Mouse (Mus musculus): ENCODE results near the gene Ost4. TPM values are rescaled to one million over a fixed set of nuclear protein-coding genes. Genes with fewer than 3 reads are reported as not detected.

Ost4 gene
- polyA plus RNA-seq, 1 experiment from 2014 or later, result 388 TPM

DNA sequence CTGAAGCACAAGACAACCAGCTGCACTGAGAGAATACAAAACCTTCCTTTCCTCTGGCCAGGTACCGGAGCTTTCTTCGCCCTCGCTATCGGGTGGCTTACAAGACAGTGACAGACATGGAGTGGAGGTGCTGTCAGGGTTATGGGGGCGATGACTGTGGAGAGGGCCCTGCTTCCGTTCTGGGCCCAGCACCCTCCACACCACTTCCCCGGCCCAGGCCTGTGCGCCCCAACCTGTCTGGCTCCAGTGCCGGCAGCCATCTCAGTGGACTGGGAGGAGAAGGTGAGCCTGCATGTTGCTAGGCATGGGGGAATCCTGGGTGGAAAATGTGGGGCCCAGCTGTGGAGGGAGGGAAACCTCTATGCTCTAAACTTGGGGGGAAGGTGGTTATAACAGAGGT, 7.9 kb upstream of the Ost4 start:
- Histone ChIP-seq H3K9ac (peak overlapping the region; percentile 75), H3K9me3 (replicated peaks) (no peaks in the 10 kb centered on the region), H3K4me3 (peak overlapping the region; percentile 51), H3K27me3 (replicated peaks) (no peaks in the 10 kb centered on the region), H3K4me2 (peak overlapping the region; percentile 74), H3K27ac (ENCODE audit: poor library complexity, severe bottlenecking) (peak overlapping the region; percentile 94), H3K4me1 (replicated peaks) (peaks cover 85% of the 10 kb centered on the region), H3K36me3 (peaks cover 39% of the 10 kb centered on the region)
- WGBS, result 54% methylated on average over 9 of the region's 9 CpGs
- ATAC-seq (ENCODE audit: insufficient number of reproducible peaks, low FRiP score), result no peak

DNA sequence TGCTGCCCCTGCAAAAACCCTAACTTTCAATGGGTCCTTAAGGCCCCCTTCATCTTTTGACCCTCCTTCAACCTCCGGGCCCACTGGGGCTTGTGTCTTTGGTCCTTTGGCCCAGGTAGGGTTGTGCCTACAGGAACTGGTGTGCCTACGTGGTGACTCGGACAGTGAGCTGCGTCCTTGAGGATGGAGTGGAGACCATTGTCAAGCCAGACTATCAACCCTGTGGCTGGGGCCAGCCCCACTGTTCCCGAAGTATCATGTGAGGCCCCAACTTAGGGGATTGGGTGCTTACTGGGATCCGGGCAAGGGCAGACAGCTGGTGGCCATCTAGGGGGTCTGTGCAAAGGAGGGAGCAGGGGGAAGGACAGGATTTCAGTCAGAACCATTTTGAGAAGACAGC, 7.3 kb upstream of the Ost4 start:
- peak overlapping the region; percentile 51 for H3K4me3 ChIP-seq
- peaks cover 33% of the 10 kb centered on the region for H3K36me3 ChIP-seq
- H3K27me3 ChIP-seq (replicated peaks), result no peaks in the 10 kb centered on the region
- H3K4me2 ChIP-seq, result peak overlapping the region; percentile 74
- ATAC-seq (ENCODE audit: insufficient number of reproducible peaks, low FRiP score), result no peak
- 57% methylated on average over 6 of the region's 6 CpGs for WGBS
- H3K27ac ChIP-seq (ENCODE audit: poor library complexity, severe bottlenecking), result peak overlapping the region; percentile 94
- peaks cover 81% of the 10 kb centered on the region for H3K4me1 ChIP-seq (replicated peaks)
- peak overlapping the region; percentile 75 for H3K9ac ChIP-seq
- H3K9me3 ChIP-seq (replicated peaks), result no peaks in the 10 kb centered on the region

DNA sequence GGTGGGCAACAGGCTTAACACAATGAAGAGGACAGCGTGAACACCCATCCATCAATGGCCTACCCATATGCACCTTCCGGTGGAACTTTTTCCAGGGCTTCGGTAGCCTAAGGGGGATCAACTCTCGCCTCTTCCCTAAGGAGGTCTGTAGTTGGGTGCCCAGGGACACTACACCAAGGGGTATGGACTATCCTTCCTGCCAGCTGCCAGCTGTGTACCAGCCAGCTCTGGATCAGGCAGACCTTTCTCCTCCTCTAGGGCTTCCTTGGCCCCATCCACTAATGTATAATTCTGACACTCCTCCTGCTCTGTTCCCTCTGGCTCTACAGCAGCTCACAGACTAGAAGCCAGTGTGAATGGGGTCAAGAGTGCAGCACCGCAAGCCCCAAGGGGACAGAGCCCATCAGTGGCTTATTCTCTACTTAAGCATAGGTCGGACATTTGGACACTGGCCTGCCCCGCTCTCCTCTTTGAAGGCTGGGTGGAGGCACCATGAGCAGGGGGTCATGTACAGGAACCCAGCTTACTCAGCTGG, 6.6 kb upstream of the Ost4 start:
- Histone ChIP-seq H3K9me3 (replicated peaks) (no peaks in the 10 kb centered on the region), H3K27ac (ENCODE audit: poor library complexity, severe bottlenecking) (peak overlapping the region; percentile 94), H3K4me1 (replicated peaks) (peaks cover 85% of the 10 kb centered on the region), H3K4me2 (peak overlapping the region; percentile 74), H3K9ac (peak overlapping the region; percentile 75), H3K4me3 (peak overlapping the region; percentile 51), H3K36me3 (peaks cover 26% of the 10 kb centered on the region), H3K27me3 (replicated peaks) (no peaks in the 10 kb centered on the region)
- 65% methylated on average over 7 of the region's 7 CpGs for WGBS
- ATAC-seq (ENCODE audit: insufficient number of reproducible peaks, low FRiP score), result no peak

GRCm38 (mm10) chr5:30913060-30913841, 5.7 kb upstream of the Ost4 start, which contains the start of gene Emilin1:
Gene Emilin1 (plus strand): TSS chr5:30913402.
- Histone ChIP-seq H3K9me3 (replicated peaks) (no peaks in the 10 kb centered on the region), H3K4me1 (replicated peaks) (peaks cover 89% of the 10 kb centered on the region), H3K4me2 (peak within 1 kb of the TSS; percentile 74), H3K36me3 (peaks cover 17% of the 10 kb centered on the region), H3K4me3 (peak within 1 kb of the TSS; percentile 51), H3K9ac (peak within 1 kb of the TSS; percentile 75), H3K27me3 (replicated peaks) (no peaks in the 10 kb centered on the region), H3K27ac (ENCODE audit: poor library complexity, severe bottlenecking) (peak within 1 kb of the TSS; percentile 94)
- peak; percentile 80 for ATAC-seq (ENCODE audit: insufficient number of reproducible peaks, low FRiP score)
- WGBS, result 19% methylated on average over 13 of the region's 13 CpGs

GRCm38 (mm10) chr5:30912156-30912555, 4.6 kb upstream of the Ost4 start:
- H3K9ac ChIP-seq, result no peak overlapping the region
- no peak overlapping the region for H3K4me2 ChIP-seq
- 50% methylated on average over 5 of the region's 5 CpGs for WGBS

GRCm38 (mm10) chr5:30910481-30910880, 2.9 kb upstream of the Ost4 start:
- peak overlapping the region; percentile 25; the same call in 1 of the 2 replicates for H3K27ac ChIP-seq (ENCODE audit: poor library complexity, severe bottlenecking)

More at GRCm38 (mm10) chr5:30912156-30912555, 4.6 kb upstream of the Ost4 start:
- no peak overlapping the region for H3K4me3 ChIP-seq
- no peaks in the 10 kb centered on the region for H3K9me3 ChIP-seq (replicated peaks)
- H3K36me3 ChIP-seq, result peaks cover 6% of the 10 kb centered on the region
- no peaks in the 10 kb centered on the region for H3K27me3 ChIP-seq (replicated peaks)
- H3K27ac ChIP-seq (ENCODE audit: poor library complexity, severe bottlenecking), result peak overlapping the region; percentile 94
- peaks cover 83% of the 10 kb centered on the region for H3K4me1 ChIP-seq (replicated peaks)
- no peak for ATAC-seq (ENCODE audit: insufficient number of reproducible peaks, low FRiP score)

DNA sequence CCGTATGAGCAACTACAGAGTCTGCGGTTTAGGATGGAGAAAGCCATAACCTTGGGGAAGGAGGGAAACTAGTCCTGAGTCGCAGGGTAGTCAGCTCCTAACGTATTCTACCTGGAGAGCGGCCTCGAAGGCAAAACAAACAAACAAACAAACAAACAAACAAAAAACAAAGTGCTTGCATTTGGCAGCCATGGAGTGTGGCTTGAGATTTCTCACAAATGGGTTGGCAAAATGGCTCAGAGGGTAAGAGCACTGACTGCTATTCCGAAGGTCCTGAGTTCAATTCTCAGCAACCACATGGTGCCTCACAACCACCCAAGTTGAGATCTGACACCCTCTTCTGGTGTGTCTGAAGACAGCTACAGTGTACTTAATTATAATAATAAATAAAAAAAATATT, 2.3 kb upstream of the Ost4 start:
- no peaks in the 10 kb centered on the region for H3K9me3 ChIP-seq (replicated peaks)

More at GRCm38 (mm10) chr5:30910481-30910880, 2.9 kb upstream of the Ost4 start:
- Histone ChIP-seq H3K4me2 (no peak overlapping the region), H3K4me3 (no peak overlapping the region), H3K4me1 (replicated peaks) (peaks cover 81% of the 10 kb centered on the region), H3K9ac (no peak overlapping the region; the same call in 1 of the 2 replicates), H3K27me3 (replicated peaks) (no peaks in the 10 kb centered on the region), H3K36me3 (peaks cover 8% of the 10 kb centered on the region; the same call in 1 of the 2 replicates), H3K9me3 (replicated peaks) (no peaks in the 10 kb centered on the region)
- ATAC-seq (ENCODE audit: insufficient number of reproducible peaks, low FRiP score), result no peak

GRCm38 (mm10) chr5:30909300-30909659, 1.7 kb upstream of the Ost4 start:
- Histone ChIP-seq H3K27me3 (replicated peaks) (no peaks in the 10 kb centered on the region), H3K36me3 (peaks cover 20% of the 10 kb centered on the region), H3K9me3 (replicated peaks) (no peaks in the 10 kb centered on the region), H3K4me2 (peak overlapping the region; percentile 97; the same call in 1 of the 2 replicates), H3K4me3 (no peak overlapping the region), H3K27ac (ENCODE audit: poor library complexity, severe bottlenecking) (peak overlapping the region; percentile 98), H3K4me1 (replicated peaks) (peaks cover 75% of the 10 kb centered on the region), H3K9ac (no peak overlapping the region; the same call in 1 of the 2 replicates)
- ATAC-seq (ENCODE audit: insufficient number of reproducible peaks, low FRiP score), result no peak
- 14% methylated on average over 7 of the region's 7 CpGs for WGBS

More for the DNA sequence above, 2.3 kb upstream of the Ost4 start:
- WGBS, result 78% methylated on average over 7 of the region's 7 CpGs
- Histone ChIP-seq H3K4me3 (no peak overlapping the region), H3K9ac (no peak overlapping the region), H3K27me3 (replicated peaks) (no peaks in the 10 kb centered on the region), H3K4me2 (no peak overlapping the region), H3K27ac (ENCODE audit: poor library complexity, severe bottlenecking) (peak overlapping the region; percentile 98), H3K36me3 (peaks cover 14% of the 10 kb centered on the region), H3K4me1 (replicated peaks) (peaks cover 78% of the 10 kb centered on the region)
- no peak for ATAC-seq (ENCODE audit: insufficient number of reproducible peaks, low FRiP score)

DNA sequence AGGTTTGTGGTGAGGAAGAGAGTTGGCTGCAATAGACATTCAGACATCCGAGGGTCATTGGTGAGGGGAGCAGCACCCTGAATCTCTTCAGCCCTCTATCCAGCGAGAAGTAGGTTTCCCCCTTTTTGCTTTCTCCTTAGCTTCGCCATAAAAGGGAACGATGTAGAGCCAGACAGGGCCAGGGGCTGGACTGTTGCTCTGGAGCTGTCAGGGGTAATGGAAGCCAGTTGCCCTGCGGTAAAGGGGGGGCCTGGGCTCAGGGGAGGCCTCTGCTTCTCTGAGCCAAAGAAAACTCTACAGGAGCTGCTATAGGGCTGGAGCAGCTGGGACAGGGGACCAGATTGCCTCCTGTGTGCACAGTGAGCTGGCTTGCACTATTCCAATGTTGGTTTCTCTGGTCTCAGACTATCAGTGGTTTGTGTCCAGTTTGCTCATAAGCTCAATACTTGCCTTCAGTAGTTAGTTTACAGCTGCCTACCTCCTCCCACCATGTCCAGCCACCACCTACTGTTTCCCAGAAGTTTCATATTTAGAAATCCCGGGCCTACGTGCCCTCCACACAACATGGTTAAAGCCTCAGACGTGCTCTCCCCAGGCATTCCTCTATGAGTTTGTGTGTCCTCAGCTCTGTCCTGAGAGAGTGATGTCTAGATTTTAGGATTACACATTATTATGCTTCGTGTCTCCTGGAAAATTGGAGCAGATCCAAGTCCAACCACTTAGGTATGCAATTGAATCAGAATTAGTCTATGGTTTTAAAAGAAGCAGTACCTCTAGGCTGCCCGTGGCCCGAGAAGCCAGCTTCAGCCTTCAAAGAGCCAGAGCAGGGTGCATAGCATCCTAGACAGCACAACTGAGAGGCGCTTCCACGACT, 1.1 kb upstream of the Ost4 start:
- peaks cover 68% of the 10 kb centered on the region for H3K4me1 ChIP-seq (replicated peaks)
- peak overlapping the region; percentile 97 for H3K4me2 ChIP-seq

GRCm38 (mm10) chr5:30901860-30902259, 5.7 kb downstream of the Ost4 start:
- H3K36me3 ChIP-seq, result peaks cover 73% of the 10 kb centered on the region
- ATAC-seq (ENCODE audit: insufficient number of reproducible peaks, low FRiP score), result no peak

More for the DNA sequence above, 1.1 kb upstream of the Ost4 start:
- peak; percentile 41; the same call in 1 of the 2 replicates for ATAC-seq (ENCODE audit: insufficient number of reproducible peaks, low FRiP score)
- peak overlapping the region; percentile 98 for H3K27ac ChIP-seq (ENCODE audit: poor library complexity, severe bottlenecking)
- H3K9ac ChIP-seq, result peak overlapping the region; percentile 93
- H3K36me3 ChIP-seq, result peaks cover 26% of the 10 kb centered on the region
- 29% methylated on average over 13 of the region's 13 CpGs for WGBS
- no peaks in the 10 kb centered on the region for H3K27me3 ChIP-seq (replicated peaks)
- no peaks in the 10 kb centered on the region for H3K9me3 ChIP-seq (replicated peaks)
- H3K4me3 ChIP-seq, result peak overlapping the region; percentile 70

More at GRCm38 (mm10) chr5:30901860-30902259, 5.7 kb downstream of the Ost4 start:
- no peak overlapping the region for H3K4me2 ChIP-seq
- no peak overlapping the region for H3K9ac ChIP-seq
- H3K9me3 ChIP-seq (replicated peaks), result no peaks in the 10 kb centered on the region
- peaks cover 17% of the 10 kb centered on the region for H3K4me1 ChIP-seq (replicated peaks)
- H3K27me3 ChIP-seq (replicated peaks), result no peaks in the 10 kb centered on the region
- 90% methylated on average over 5 of the region's 5 CpGs for WGBS
- H3K4me3 ChIP-seq, result no peak overlapping the region
- no peak overlapping the region for H3K27ac ChIP-seq (ENCODE audit: poor library complexity, severe bottlenecking)

Data from heart, embryonic 12.5 days (tissue).